Mouse (Mus musculus): Measurements from ENCODE around the gene Emc6. TPM values are rescaled to one million over a fixed set of nuclear protein-coding genes. Genes with fewer than 3 reads are reported as not detected.

The Emc6 gene
- polyA plus RNA-seq, 1 experiment from 2014 or later = 166 TPM

DNA sequence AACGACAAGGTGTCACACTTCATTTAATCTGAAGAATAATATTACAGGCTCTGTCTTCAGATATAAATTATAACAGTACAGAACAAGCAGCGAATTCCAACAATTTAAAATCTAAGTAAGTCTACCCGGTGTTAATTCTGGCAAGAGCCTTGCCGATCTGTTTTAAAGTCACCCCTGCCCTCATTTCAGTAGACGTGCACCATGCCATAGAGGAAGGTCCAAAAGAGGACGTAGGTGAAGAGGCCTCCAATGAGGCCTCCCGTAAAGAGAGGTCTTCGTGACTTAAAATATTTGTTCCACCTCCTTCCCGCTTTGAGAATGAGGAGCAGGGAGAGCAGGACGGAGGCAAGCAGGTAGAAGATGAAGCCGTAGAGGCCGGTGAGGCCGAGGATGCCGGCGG lies 651 bp downstream of the Emc6 start:
- DNase-seq (ENCODE audit: low spot score) = no peak

DNA sequence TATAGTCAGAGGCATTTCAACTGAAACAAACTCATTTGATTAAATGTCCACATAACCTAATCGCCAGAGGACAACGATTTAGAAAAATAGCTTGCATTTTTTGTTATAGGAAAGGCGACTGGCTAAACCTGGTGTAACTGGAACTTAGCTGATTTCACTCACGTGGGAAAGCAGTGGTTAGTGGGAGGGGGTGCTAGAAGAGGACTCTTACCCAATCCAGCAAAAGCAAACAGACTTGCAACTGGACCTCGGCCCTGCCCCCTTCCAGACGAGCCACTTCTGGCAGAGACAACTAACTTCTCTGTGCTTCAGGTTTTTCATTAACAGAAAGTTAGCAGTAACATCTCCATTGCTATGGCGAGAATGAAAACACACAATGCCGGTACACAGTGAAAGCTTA lies 1.2 kb downstream of the Emc6 start:
- DNase-seq (ENCODE audit: low spot score) = no peak

DNA sequence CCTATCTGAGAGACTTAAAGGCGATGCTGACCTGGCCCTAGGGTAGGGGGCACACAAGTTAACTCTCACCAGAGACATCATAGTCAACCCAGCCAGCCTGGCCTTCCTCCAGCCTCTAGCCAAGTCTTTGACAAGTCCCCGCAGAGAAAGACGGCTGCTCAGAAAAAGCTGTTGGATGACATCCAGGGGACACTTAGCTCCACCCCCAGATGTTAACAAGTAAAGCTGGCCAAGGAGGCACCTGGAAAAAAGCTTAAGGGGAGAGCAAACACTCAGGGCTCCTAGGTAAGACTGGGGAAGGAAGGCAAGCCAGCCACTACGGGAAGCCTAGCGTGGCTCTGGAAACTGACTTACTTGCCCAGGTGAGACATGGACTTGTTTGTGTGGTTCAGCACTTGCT lies 4.7 kb downstream of the Emc6 start:
- no peak for DNase-seq (ENCODE audit: low spot score)

DNA sequence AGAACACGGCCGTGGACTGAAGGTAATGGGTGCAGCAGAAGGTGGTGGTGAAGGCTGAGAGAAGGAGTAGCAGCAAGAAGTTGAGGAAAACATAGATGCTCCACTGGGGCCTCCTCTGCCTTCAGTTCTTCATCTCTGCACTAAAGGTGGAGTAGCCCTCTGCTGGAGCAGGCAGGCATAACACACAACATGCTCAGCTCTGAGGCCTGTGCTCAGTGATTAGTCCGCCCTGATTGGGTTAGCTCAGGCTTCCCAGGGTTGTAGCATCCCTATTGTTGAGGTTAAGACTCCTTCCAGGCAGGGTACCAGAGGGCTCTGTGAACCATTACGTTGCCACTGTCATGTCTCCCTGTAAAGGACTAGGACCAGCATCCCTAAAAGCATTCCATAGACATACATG lies 7.6 kb downstream of the Emc6 start:
- peak; percentile 56 for DNase-seq (ENCODE audit: low spot score)

DNA sequence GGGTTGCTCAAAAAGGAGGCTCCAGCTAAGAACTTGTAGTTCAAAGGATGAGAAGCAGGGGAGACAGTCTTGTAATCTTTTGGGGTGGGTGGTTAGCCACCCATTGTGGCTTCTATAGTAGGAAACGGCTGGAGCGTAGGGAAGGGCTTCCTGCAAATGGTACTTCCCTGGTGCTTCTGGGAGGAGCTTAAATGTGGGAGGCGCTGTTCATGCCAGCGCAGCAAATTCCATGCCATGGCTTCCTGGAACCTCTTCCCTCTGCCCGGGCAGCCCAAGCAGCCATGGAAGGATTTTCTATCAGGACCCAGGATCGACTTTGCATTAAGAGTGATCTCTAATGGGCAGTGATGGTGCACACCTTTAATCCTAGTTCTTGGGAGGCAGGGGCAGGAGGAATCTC lies 8.3 kb downstream of the Emc6 start:
- DNase-seq (ENCODE audit: low spot score) = no peak

DNA sequence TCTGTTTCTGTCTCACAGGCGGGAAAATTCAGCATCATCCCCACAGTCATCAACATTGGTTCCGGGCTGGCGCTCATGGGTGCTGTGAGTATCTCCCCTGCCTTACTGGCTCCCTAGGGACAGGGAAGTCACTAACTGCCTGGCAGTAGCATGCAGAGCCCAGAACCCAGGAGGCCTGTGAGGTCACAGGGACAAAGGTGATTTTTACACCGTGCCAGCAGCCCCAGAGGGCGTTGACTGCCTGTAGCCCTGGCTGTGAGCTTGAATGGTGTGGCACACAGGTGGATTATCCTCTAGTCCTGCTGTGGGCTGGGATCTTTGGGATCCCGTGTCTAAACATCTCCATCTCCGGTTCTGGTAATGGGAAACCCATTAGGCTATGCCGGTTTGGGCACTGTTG lies 8.8 kb downstream of the Emc6 start:
- no peak for DNase-seq (ENCODE audit: low spot score)

DNA sequence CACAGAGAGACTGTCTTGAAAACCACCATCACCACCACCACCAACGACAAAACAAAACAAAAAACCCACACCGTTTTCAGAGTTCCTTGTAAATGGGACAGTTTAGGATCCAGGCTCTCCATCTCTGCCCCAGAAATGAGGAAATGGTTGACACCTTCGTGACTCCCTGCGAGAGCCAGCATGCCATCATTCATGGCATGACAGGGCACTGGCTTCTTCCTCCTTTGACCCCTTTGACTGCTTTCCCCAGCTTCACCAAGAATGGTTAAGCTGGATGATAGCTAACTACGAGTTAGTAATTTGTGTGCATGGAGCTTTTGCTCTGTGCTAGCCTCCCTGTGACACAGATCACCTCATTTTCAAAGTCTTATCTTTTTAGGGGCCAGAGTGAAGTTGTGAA lies 14.6 kb downstream of the Emc6 start:
- no peak for DNase-seq (ENCODE audit: low spot score)

DNA sequence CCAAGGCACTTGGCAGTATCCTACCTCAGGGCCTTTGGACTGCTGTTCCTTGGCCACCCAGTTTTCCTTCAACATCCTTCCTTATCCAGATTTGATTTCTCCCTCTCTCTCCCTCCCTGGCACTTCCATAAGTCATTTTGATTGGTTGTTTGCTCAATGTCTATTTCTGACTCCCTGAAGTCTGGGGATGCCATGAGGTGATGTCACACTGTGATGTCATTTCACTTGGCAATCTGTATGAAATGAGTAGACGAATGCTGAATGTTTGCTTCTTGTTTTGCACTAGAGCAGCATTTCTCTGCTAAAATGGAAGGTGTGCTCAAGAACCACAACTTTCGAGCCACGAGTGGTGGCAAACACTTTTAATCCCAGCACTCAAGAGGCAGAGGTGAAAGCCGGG lies 15.2 kb downstream of the Emc6 start:
- DNase-seq (ENCODE audit: low spot score) = no peak

DNA sequence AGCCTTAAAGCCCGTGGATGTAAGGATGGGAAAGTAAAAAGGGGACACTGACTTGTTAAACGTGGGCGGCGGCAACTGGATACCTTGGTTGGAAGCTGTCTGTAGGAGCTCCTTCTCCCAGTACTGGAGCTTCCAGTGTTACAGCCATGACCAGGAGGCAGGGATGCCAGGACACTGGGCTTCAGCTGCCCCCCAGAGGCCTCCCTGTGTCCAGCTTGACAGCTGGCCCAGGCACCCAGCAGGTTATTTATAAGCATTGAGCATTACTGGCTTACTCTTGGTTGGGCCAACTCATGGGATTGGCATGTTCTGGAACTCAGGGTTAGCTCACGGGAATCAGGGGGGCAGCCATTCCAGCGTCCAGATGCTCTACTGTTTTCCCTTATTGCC lies 16.0 kb downstream of the Emc6 start:
- no peak for DNase-seq (ENCODE audit: low spot score)

DNA sequence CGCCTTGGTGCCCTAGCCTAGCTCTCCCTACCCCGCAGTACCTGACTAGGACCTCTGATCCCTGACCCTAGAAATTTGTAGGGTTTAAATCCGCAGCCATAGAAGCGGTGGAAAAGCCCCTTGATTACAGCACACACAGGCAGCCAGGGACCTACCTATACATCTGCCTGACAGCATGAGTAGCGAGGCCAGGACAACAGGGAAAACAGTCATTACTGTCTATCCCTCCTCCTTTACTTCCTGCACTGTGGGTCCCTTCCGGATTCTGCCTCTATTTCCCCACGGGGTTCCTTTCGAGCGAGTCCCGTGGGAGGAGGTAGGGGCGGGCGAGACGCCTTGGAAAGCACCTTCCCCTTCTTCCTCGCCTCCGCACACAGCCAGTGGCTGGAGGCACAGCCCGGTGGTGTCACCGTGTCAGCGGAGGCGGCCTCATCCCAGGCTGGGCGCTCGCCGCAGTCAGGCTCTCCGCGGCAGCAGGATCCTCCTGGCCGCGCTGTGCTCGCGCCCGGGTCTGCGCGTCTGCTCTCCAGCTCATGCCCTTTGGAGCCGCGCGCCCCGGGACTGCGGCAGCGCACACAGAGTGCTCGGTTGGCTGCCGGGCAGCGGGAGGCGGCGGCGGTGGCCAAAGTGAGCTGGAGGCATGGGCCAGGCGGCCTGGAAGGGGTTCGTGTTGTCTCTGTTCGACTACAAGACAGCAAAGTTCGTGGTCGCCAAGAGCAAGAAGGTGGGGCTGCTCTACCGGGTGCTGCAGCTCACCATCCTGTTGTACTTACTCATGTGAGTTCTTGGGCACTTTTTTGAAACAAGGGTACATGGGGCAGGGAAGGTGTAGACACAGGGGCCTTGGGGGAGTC lies 16.7 kb downstream of the Emc6 start, which contains the start of gene P2rx5:
Gene P2rx5, plus strand, starts transcription at position 465 of the 854 bp plus-strand sequence.
- DNase-seq (ENCODE audit: low spot score) = no peak

DNA sequence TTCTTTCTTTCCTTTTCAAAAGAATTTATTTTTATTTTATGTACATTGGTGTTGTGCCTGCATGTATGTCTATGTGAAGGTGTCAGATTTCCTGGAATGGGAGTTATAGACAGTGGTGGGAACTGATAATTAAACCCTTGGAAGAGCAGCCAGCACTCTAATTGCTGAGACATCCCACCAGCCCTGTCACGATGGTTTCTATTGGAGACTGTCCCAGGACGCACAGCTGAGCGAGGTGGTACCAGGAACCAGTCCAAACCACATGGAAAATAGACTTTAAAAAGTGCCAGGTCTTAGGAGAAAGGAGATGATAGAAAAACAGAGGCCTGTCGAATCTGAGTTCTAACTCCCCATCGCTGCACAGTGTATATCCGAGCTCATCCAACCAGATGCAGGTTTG lies 21.8 kb downstream of the Emc6 start:
- DNase-seq (ENCODE audit: low spot score) = no peak

DNA sequence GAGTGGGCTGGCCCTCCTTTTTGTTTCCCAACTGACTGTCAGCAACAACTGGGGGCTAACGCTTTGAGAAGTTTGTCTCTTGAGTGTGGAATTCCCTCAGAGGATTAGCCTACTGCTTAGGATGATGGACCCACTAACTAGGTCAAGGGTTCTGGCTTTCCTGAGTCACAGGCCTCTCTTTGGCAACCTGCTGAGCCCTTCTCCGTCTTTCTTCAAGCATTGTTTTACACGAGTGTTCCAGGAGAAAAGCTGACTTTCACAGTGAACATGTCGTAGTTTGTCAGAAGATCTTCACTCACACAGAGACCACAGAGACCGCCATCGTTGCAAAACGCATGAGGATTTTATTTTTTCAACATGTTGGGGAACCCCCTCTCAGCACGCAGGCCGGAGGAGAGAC lies 28.6 kb downstream of the Emc6 start:
- DNase-seq (ENCODE audit: low spot score) = no peak

DNA sequence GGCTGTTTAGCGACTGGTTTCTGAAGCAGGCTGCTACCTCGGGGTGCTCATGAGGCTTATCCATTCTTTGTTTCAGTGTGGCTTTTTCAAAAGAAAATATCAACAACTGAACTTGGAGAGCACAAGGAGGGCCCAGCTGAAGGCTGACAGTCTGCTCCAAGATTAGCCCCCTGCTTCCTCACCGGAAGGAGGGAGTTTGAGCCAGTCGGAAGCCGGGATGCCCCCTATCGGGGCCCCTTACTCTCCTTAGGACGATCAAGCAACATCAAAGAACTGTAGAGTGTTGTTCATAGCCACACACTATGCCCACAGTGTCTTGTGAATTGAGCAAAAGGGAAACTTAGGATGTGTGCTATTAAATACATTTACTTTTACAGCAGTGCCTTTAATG lies 29.9 kb downstream of the Emc6 start:
- no peak for DNase-seq (ENCODE audit: low spot score)

DNA sequence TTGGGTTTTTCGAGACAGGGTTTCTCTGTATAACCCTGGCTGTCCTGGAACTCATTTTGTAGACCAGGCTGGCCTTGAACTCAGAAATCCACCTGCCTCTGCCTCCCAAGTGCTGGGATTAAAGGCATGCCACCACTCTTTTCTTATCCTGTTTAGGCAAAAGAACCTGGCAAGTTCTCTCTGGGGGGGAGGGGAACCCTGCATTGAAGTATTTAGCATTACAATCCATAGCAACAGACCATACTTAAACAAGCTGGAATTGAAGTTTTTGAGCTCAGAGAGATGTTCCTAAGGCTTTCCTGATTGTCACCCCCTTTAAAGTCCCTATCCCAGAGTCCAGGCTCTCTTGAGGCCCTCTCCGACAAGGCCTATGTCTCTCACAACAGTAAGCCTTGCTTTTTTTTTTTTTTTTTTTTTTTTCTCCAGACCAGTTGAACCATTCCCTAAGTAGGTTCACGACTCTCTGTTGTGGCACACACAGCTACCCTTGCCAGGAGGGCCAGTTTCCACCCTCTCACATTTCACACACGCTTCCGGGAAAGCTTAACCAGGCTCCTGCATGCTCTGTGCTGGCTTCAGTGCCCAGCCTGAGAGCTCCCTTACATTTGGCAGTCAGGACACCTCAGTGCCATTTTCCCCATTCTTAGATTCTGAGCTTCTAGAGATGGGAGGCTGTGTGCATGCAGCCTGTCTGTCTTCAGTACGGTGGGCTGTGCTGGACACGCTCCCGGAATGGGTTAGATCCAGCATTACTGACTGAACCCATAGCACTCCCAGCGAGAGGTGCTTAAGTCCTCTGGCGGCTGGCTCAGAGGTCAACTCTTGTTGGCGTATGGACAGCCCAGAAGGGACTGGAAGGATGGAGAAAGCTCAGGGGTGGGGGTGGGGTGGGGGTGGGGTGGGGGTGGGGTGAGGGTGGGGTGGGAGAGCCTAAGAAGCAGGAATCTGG lies 30.5 kb downstream of the Emc6 start:
- no peak for DNase-seq (ENCODE audit: low spot score)

DNA sequence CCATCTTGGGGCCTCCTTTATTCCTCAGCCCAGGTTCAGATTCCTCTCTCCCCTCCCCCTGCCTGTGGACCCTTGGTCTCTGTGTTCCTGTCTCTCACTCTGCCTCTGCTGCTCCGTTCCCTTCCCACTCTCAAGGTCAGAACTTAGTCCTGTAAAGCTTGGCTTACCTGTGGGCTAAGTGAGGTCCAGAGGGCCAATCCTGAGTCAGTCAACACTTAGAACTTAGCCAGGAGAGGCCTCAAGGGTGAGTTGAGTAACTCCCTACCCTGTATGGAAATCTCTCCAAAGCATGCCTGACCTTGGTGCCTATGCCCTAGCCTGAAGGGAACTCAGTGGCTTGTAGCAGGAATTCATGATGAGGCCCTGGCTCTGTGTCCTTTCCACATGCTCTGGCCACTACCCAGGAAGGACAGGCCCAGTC lies 32.6 kb downstream of the Emc6 start:
- DNase-seq (ENCODE audit: low spot score) = no peak

DNA sequence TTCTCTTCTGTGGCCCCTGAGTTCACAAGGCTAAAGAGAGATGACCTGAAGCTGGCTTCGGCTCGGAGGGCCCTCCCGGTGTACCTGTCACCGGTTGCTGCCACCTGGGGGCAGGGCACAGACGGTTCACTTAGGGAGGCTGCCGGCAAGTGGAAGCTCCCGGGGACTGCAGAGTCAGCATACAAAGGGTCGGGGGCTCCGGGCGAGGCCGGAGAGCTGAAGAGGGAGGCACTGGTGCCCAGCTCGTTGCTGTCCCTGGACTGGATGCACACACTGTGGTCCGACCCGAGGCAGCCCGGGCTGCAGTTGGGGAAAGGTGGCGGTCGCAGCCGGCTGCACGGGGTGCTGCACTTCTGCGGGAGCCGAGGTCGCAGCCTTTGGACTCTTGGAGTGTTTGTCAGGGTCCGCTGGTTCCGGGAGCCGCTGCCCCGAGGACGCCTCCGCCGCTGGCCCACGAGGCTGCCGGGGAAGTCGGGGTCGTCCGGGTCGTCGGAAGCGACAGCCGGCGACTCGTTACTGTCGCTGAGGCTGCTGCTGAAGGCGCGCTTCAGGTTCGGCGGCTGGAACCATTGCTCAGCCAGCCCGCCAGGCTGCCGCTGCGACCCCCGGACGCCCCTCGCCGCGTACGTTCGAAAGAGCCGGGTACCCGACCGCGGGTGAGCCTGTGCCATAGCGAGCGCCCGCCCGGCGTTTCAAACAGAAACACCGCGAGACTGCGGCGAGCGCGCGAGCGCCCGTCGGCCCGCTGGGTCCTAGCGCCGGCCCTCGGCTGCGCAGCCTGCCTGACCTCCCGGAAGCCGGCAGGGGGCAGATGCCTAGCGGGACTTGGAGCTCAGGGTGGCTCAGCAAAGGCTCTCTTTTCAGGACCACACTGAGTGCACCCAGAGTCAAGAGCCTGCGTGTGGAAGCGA lies 39.0 kb downstream of the Emc6 start, which contains the start of gene Haspin:
Gene Haspin, minus strand, starts transcription at position 704 of the 911 bp plus-strand sequence.
- peak; percentile 94 for DNase-seq (ENCODE audit: low spot score)

DNA sequence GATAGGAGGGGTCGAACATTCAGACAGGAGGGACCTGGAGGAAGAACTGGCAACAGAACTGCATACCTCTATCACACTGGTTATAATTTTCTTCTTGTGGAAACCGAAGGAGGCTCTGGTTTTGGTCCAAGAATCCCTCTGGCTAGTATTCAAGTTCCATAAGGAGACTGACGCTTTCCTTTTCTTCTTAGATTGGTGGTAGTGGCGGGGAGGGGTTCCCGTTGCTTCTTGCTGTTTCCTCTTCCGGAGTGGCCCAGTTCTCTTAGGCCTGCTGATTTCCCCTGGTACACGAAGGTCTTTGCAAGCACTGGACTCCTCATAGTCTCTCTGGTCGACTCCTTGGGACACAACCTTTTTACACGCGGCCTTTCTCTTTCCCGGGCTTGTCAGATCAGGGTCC lies 39.7 kb downstream of the Emc6 start:
- DNase-seq (ENCODE audit: low spot score) = peak; percentile 14

DNA sequence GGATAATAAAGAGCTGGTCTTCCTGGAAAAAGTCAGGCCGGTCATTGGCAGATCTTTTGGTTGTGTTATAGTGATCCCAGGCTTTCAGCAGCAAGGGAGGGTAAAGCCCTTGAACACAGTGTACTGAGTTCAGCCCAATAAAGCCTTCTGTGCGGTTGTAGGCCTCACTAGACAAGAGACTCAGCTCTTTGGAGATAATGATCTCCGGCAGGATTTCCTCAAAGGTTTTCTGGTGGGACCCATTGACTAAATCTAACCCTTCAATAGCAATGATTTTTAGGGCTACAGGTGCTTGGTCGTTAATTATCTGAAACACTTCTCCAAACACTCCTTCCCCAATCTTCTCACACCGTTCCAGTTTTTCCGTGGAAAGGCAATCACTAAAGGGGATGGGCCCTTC lies 40.2 kb downstream of the Emc6 start:
- DNase-seq (ENCODE audit: low spot score) = peak; percentile 39

DNA sequence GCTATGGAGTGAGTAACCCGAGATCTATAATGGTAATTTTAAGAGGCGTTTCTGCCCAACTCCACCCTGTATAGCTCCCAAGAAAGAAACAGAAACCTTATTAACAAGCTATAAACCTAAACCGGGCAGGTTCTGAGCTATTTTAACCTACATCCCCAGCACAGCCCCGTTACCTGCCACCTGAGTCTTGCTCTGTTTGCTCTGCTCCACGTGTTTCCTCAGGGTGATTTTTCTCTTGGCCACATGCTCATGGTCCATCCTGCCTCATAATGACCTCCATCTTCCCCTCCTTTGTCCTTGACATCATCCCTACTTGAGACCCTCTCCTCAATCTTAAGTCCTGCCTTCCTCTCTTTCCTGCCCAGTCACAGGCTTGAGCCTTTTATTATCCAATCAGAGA lies 42.6 kb downstream of the Emc6 start:
- no peak for DNase-seq (ENCODE audit: low spot score)

DNA sequence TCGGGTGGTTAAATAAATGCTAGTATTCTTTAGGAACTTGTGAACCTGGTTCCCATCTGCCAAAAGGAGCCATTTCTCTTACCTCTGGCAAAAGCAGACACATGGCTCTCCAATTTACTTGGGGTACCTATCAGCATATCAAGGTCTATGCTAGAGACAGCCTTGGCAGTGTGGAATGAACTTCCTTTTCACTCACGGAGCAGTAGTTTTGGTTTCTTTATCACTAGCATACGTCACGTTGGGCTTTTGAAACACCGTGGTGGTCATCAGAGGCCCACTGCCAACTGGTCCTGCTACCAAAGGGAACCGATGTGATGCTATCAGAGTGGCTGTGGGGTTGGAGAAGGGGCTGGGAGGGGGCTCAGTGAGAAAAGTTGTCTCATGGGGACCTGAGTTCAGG lies 43.8 kb downstream of the Emc6 start:
- DNase-seq (ENCODE audit: low spot score) = no peak

DNA sequence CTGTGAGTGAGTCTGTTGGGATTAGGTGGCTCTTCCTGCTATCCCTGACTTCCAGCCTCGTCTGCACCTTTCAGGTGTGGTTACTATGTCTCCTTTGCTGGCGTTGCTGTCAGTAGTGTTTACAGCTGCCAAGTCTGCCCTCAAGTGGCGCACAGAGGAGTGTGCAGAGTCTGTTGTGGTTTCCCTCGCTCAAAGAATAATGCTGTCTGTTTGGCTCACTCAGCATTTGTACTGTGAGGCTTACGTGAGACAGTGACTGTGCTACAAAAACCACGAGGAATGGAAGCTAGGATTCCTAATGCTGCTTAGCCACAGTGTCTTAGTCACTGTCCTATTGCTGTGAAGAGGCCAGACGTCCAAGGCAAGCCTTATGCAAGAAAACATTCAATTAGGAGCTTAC lies 45.8 kb downstream of the Emc6 start:
- DNase-seq (ENCODE audit: low spot score) = peak; percentile 77

Data from thymus, postnatal 0 days (tissue).